Mouse (Mus musculus) intestine, embryonic 16.5 days (tissue): ENCODE measurements around the gene Cnpy2. TPM values are rescaled to one million over a fixed set of nuclear protein-coding genes. Genes with fewer than 3 reads are reported as not detected.

Experiments
- ATAC-seq: fragments of 200-750 bp; cut with Nextera tagmentation; 2 replicates; pipeline ENCODE4 v1.8.0; 2017; ENCODE audit warnings: moderate TSS enrichment, moderate library complexity
- H3K27ac ChIP-seq: fragments of 300-500 bp; sonication (generic); 2 replicates; pipeline ENCODE4 v1.5.1; 2014; ENCODE audit warnings: mild to moderate bottlenecking, low read length
- H3K27me3 ChIP-seq: fragments of 300-500 bp; sonication (generic); replicated peaks from 2 replicates; pipeline ENCODE4 v1.6.1; 2014; ENCODE audit warnings: low read length, control low read depth, mixed read lengths; ENCODE audit not compliant: control insufficient read depth, insufficient read depth
- H3K36me3 ChIP-seq: fragments of 300-500 bp; sonication (generic); 2 replicates; pipeline ENCODE4 v1.6.1; 2014; ENCODE audit warnings: low read length, control low read depth; ENCODE audit not compliant: control insufficient read depth, insufficient read depth
- H3K4me1 ChIP-seq: fragments of 300-500 bp; sonication (generic); 2 replicates; pipeline ENCODE4 v1.6.1; 2014; ENCODE audit warnings: low read length, control low read depth, mixed read lengths; ENCODE audit not compliant: control insufficient read depth, insufficient read depth
- H3K4me2 ChIP-seq: fragments of 300-500 bp; sonication (generic); 2 replicates; pipeline ENCODE4 v1.6.1; 2014; ENCODE audit warnings: low read depth, low read length, control low read depth
- H3K4me3 ChIP-seq: fragments of 300-500 bp; sonication (generic); 2 replicates; pipeline ENCODE4 v1.5.1; 2014; ENCODE audit warnings: mild to moderate bottlenecking, low read length
- H3K9ac ChIP-seq: fragments of 300-500 bp; sonication (generic); 2 replicates; pipeline ENCODE4 v1.6.1; 2014; ENCODE audit warnings: low read depth, low read length
- H3K9me3 ChIP-seq: fragments of 300-500 bp; sonication (generic); 2 replicates; pipeline ENCODE4 v1.6.1; 2016; ENCODE audit warnings: low read length, control low read depth; ENCODE audit not compliant: control insufficient read depth
- WGBS: fragments of 180-500 bp; shearing (Covaris S2); extraction: QIAGEN DNeasy Blood & Tissue Kit; methylation state at CpG from one replicate; pipeline ENCODE4 v1.1.7; 2014; 5-methylcytosine and 5-hydroxymethylcytosine counted together
- polyA plus RNA-seq: library from polyadenylated mRNA; unstranded; fragments of >200 nt; fragmentation: Nextera tagmentation; extraction: Ambion mirVana; gene quantifications from 2 replicates; pipeline ENCODE4 v1.2.1, GENCODE M21; 2015

Cnpy2 gene
- polyA plus RNA-seq, 1 experiment from 2014 or later, result 297 TPM

DNA sequence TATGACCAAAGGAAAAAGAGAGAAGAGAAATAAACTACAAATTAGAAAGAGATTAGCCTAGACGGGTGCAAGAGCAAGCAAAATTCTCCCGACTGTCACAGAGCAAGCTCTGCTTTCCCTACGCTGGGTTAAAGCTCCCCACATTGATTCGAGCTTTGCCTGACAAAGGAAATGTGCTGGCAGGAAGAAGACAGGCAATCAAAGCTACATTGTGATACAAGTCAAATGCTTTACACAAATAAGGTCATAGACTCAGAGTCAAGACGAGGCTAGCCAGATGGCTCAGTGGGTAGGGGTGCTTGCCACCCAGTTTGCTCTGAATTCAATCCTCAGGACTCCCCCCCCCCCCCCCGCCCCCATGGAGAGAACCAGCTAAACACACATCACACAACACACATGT, 47.8 kb downstream of the Cnpy2 start:
- Histone ChIP-seq H3K9me3 (no peaks in the 10 kb centered on the region), H3K4me3 (no peak overlapping the region), H3K4me2 (no peak overlapping the region), H3K9ac (no peak overlapping the region), H3K27me3 (no peaks in the 10 kb centered on the region), H3K4me1 (peaks cover 6% of the 10 kb centered on the region; the same call in 1 of the 2 replicates), H3K36me3 (no peaks in the 10 kb centered on the region), H3K27ac (peak overlapping the region; percentile 66; the same call in 1 of the 2 replicates)
- 57% methylated on average over 6 of the region's 6 CpGs for WGBS
- no peak for ATAC-seq

DNA sequence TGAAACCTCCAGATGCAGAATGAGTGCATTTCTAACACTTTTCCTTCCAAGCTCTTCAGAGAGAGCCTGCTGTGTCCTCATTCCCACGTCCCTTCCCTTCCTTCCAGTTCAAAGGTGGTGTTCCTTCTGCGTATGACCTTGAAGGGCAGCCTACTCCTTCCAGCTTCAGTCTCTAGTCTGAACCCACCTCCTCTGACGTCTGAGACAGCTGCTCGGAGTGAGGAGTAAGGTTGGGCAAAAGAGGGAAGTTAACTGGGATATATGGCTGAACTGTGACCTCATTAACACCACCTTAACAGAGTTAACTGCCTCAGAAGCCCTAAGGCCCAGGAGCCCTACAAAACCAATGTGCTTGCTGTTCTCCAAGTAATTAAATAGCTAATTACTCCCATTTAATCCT, 48.3 kb downstream of the Cnpy2 start:
- H3K4me2 ChIP-seq, result no peak overlapping the region
- H3K36me3 ChIP-seq, result no peaks in the 10 kb centered on the region
- peaks cover 6% of the 10 kb centered on the region; the same call in 1 of the 2 replicates for H3K4me1 ChIP-seq
- H3K4me3 ChIP-seq, result no peak overlapping the region
- peak; percentile 21; the same call in 1 of the 2 replicates for ATAC-seq
- H3K9ac ChIP-seq, result 0 out of 2 replicates have a peak overlapping the region, but pooled peaks have one; percentile 16
- no peaks in the 10 kb centered on the region for H3K27me3 ChIP-seq
- H3K27ac ChIP-seq, result peak overlapping the region; percentile 66
- no peaks in the 10 kb centered on the region for H3K9me3 ChIP-seq
- 41% methylated on average over 4 of the region's 4 CpGs for WGBS

DNA sequence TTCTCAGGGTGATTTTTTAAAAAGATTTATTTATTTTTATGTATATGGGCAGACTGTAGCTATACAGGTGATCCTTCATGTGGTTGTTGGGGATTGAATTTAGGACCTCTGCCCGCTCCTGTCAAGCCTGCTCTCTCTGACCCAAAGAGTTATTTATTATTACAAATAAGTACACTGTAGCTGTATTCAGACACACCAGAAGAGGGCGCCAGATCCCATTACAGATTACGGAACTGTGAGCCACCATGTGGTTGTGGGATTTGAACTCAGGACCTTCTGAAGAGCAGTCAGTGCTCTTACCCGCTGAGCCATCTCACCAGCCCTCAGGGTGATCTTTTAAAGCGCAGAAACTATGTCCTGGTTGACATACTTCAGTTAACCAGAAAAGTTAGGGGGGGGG, 49.9 kb downstream of the Cnpy2 start:
- no peaks in the 10 kb centered on the region for H3K36me3 ChIP-seq
- peaks cover 6% of the 10 kb centered on the region; the same call in 1 of the 2 replicates for H3K4me1 ChIP-seq
- no peak overlapping the region for H3K27ac ChIP-seq
- no peak overlapping the region for H3K9ac ChIP-seq
- 81% methylated on average over 5 of the region's 5 CpGs for WGBS
- no peak overlapping the region for H3K4me3 ChIP-seq
- H3K27me3 ChIP-seq, result no peaks in the 10 kb centered on the region
- H3K4me2 ChIP-seq, result no peak overlapping the region
- ATAC-seq, result no peak
- H3K9me3 ChIP-seq, result no peaks in the 10 kb centered on the region

DNA sequence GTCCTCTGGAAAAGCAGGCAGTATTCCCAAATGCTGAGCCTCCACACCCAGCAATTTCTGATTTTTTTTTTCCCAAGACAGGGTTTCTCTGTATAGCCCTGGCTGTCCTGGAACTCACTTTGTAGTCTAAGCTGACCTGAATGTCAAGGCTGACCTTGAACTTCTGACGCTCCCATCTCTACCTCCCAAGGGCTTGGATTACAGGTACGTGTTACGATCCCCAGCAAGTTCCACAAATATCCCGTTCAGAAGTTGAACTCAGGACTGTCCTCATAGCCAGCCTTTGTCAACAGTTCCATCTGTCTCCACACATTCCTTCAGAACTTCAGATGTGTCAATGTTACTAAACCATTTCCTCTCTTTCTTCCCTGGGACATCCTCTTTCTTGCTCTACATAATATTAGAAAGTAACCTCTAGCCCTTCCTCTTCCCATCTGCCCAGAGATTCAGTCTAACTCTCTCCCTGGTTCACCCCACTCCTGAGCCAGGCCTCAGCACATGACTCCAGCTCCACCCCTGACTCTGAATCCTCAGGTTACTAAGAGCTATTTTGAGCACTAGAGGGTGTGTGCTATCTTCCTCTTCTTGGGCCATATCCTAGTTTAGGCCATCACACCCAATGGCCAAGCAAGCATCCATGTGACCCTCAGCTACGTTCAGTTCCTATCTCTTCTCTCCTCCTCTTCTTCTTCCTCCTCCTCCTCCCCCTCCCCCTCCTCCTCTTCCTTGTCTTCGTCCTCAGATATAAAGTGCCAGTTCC, 50.9 kb downstream of the Cnpy2 start:
- H3K27me3 ChIP-seq, result no peaks in the 10 kb centered on the region
- 75% methylated on average over 6 of the region's 6 CpGs for WGBS

DNA sequence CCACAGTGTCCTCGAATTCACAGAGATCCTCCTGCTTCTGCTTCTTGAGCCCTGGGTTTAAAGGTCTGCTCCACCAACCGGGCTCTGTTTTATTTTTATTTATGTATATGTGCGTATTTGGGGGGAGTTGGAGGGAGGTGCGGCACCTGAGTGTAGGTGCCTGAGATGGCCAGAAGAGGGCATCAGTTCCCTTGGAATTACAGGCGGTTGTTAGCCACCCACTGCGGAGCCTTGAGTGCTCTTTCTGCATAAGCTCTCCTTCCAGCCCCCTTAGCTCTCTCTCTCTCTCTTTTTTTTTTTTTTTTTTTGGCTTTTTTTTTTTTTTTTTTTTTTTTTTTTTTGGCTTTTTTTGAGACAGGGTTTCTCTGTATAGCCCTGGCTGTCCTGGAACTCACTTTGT, 52.1 kb downstream of the Cnpy2 start:
- ATAC-seq, result no peak
- Histone ChIP-seq H3K36me3 (no peaks in the 10 kb centered on the region), H3K4me1 (peaks cover 15% of the 10 kb centered on the region), H3K9ac (no peak overlapping the region), H3K4me2 (no peak overlapping the region), H3K27ac (no peak overlapping the region), H3K9me3 (no peaks in the 10 kb centered on the region), H3K27me3 (no peaks in the 10 kb centered on the region), H3K4me3 (no peak overlapping the region)
- WGBS, result 77% methylated on average over 6 of the region's 6 CpGs

More for the DNA sequence above, 50.9 kb downstream of the Cnpy2 start:
- Histone ChIP-seq H3K4me3 (no peak overlapping the region), H3K9ac (no peak overlapping the region), H3K4me2 (no peak overlapping the region), H3K36me3 (no peaks in the 10 kb centered on the region), H3K9me3 (no peaks in the 10 kb centered on the region), H3K4me1 (peaks cover 6% of the 10 kb centered on the region), H3K27ac (no peak overlapping the region)
- no peak for ATAC-seq

DNA sequence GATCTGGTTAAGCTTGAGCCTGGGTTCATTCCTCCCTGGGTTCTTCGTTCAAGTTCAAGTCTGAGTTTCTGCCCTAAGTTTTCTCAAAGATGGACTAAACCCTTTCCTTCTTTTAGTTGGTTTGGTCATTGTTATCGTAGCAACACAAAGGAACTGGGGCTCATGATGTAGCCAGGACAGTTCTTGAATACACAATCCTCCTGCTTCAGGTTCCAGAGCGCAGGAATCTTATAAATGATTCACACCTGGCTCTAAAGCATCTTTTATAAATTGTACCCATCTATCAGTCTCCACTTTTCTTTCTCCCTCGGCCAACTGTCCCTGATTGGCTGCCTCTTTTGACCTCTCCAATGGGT, 53.8 kb downstream of the Cnpy2 start:
- Histone ChIP-seq H3K27me3 (no peaks in the 10 kb centered on the region), H3K4me1 (peaks cover 13% of the 10 kb centered on the region), H3K4me2 (peak overlapping the region; percentile 85), H3K9ac (peak overlapping the region; percentile 99), H3K27ac (peak overlapping the region; percentile 93; the same call in 1 of the 2 replicates), H3K36me3 (no peaks in the 10 kb centered on the region), H3K4me3 (peak overlapping the region; percentile 75; the same call in 1 of the 2 replicates), H3K9me3 (no peaks in the 10 kb centered on the region)
- ATAC-seq, result no peak
- WGBS, result 44% methylated on average over 4 of the region's 4 CpGs

DNA sequence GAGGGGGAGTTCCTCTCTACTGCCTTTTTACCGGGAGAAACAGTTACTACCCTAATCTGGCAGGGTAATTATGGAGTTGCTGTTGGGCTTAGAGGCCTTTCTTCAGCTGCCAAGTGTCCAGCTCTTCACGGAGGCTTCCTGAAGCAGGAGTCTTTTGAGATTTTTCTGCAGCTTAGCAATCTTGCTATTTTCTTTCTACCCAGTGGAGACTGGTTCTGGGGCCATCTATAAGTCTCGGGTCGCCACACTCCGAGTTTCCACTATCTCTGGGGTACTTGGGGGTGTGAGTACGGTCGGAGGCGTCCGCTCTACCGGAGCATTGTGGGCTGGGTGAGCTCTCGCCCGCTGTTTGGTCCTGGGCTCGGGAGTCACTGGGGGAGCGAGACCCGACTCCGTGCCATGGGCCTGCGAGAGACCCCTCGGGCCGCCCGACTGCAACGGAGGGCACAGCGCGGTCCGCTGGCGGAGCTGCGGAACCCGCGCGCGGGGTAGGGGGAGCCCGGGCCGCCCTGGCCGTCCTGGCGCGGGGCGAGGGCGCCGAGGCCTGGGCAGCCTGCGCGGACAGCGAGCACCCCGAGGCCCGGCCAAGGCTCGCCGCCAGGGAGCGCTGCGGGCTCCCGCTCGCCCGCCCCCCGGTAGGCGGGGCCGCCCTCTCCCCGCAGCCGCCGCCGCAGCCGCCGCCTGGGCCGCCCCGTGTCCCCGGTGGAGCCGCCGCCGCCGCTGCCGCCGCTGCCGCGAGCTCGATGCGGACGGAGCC, 54.4 kb downstream of the Cnpy2 start, which contains the start of gene Ankrd52:
TSS of gene Ankrd52 (plus strand) at position 661 of the 757 bp plus-strand sequence.
- Histone ChIP-seq H3K36me3 (peaks cover under 1% of the 10 kb centered on the region), H3K4me1 (peaks cover 13% of the 10 kb centered on the region), H3K27me3 (no peaks in the 10 kb centered on the region), H3K27ac (peak within 1 kb of the TSS; percentile 93), H3K4me2 (peak within 1 kb of the TSS; percentile 85), H3K9me3 (no peaks in the 10 kb centered on the region), H3K9ac (peak within 1 kb of the TSS; percentile 99), H3K4me3 (peak within 1 kb of the TSS; percentile 75)
- under 1% methylated on average over 69 of the region's 73 CpGs for WGBS
- ATAC-seq, result peak; percentile 95

Other genes with a start within 250 kb of the Cnpy2 start
- 3,551 and 3,599 TPM in 2 replicates for gene Atp5b, start 239.2 kb upstream of the Cnpy2 start, polyA plus RNA-seq
- gene Baz2a, start 230.9 kb upstream of the Cnpy2 start, polyA plus RNA-seq, result 9.6 and 10.1 TPM in 2 replicates
- gene Rbms2, start 142.2 kb upstream of the Cnpy2 start, polyA plus RNA-seq, result 24.9 and 25.2 TPM in 2 replicates
- 2.2 and 2.8 TPM in 2 replicates for gene Gls2, start 128.0 kb upstream of the Cnpy2 start, polyA plus RNA-seq
- gene Spryd4, start 110.7 kb upstream of the Cnpy2 start, polyA plus RNA-seq, result 36.1 and 40.1 TPM in 2 replicates
- 0.06 TPM in 1 of 2 replicates, not detected in the other for gene Mip, start 96.6 kb upstream of the Cnpy2 start, polyA plus RNA-seq
- gene Timeless, start 90.4 kb upstream of the Cnpy2 start, polyA plus RNA-seq, result 29.0 and 33.3 TPM in 2 replicates
- 0.18 and 0.20 TPM in 2 replicates for gene Apon, start 68.4 kb upstream of the Cnpy2 start, polyA plus RNA-seq
- gene Apof, start 53.8 kb upstream of the Cnpy2 start, polyA plus RNA-seq, result 1.5 and 3.5 TPM in 2 replicates
- gene Stat2, start 51.9 kb upstream of the Cnpy2 start, polyA plus RNA-seq, result 16.4 and 18.0 TPM in 2 replicates
- 0.44 and 0.53 TPM in 2 replicates for gene Il23a, start 23.7 kb upstream of the Cnpy2 start, polyA plus RNA-seq
- gene Pan2, start 19.1 kb upstream of the Cnpy2 start, polyA plus RNA-seq, result 24.7 and 25.5 TPM in 2 replicates
- 334 and 347 TPM in 2 replicates for gene Cs, start 15.3 kb downstream of the Cnpy2 start, polyA plus RNA-seq
- 2.5 and 3.3 TPM in 2 replicates for gene Coq10a, start 46.5 kb downstream of the Cnpy2 start, polyA plus RNA-seq
- gene Ankrd52, start 54.7 kb downstream of the Cnpy2 start, polyA plus RNA-seq, result 6.7 and 7.2 TPM in 2 replicates
- gene Slc39a5, start 78.8 kb downstream of the Cnpy2 start, polyA plus RNA-seq, result 207 and 242 TPM in 2 replicates
- 104 TPM in 2 replicates for gene Nabp2, start 89.0 kb downstream of the Cnpy2 start, polyA plus RNA-seq
- 43.2 and 43.3 TPM in 2 replicates for gene Rnf41, start 89.2 kb downstream of the Cnpy2 start, polyA plus RNA-seq
- 46.6 and 51.1 TPM in 2 replicates for gene Smarcc2, start 136.8 kb downstream of the Cnpy2 start, polyA plus RNA-seq
- gene Myl6, start 171.7 kb downstream of the Cnpy2 start, polyA plus RNA-seq, result 1,841 and 1,876 TPM in 2 replicates
- gene Myl6b, start 176.2 kb downstream of the Cnpy2 start, polyA plus RNA-seq, result 2.8 TPM in 2 replicates
- 24.4 and 25.7 TPM in 2 replicates for gene Esyt1, start 203.4 kb downstream of the Cnpy2 start, polyA plus RNA-seq
- 13.3 and 13.6 TPM in 2 replicates for gene Zc3h10, start 225.3 kb downstream of the Cnpy2 start, polyA plus RNA-seq
- 3,191 and 3,364 TPM in 2 replicates for gene Rpl41, start 226.8 kb downstream of the Cnpy2 start, polyA plus RNA-seq
- gene Pa2g4, start 243.5 kb downstream of the Cnpy2 start, polyA plus RNA-seq, result 171 and 196 TPM in 2 replicates